Mouse (Mus musculus) spleen, adult 2 months (tissue): Measurements from ENCODE around the gene Sobp. TPM values are rescaled to one million over a fixed set of nuclear protein-coding genes. Genes with fewer than 3 reads are reported as not detected.
A peak's percentile ranks its signal among the peaks of the same experiment; 100 is the strongest.

Experiments used
- DNase-seq, 2 experiments: peaks; one replicate each; pipeline versions ENCODE4 v3.0.0 to v3.0.0-alpha.2; 2012 to 2021; ENCODE audit warnings: low spot score in 2 of 2, low read depth in 1 of 2
- H3K27ac ChIP-seq: fragments of 200-500 bp; 2 replicates; pipeline ENCODE4 v1.5.1; 2012; ENCODE audit warnings: low read length, inconsistent platforms; ENCODE audit not compliant: insufficient read depth
- H3K27me3 ChIP-seq: fragments of 200-500 bp; 2 replicates; pipeline ENCODE4 v1.6.1; 2012; ENCODE audit warnings: mild to moderate bottlenecking, moderate library complexity, low read length, inconsistent platforms; ENCODE audit not compliant: control insufficient read depth, insufficient read depth
- H3K36me3 ChIP-seq: fragments of 200-500 bp; 2 replicates; pipeline ENCODE4 v1.6.1; 2012; ENCODE audit warnings: mild to moderate bottlenecking, low read length, inconsistent platforms; ENCODE audit not compliant: control insufficient read depth, insufficient read depth
- H3K4me1 ChIP-seq: fragments of 200-500 bp; 2 replicates; pipeline ENCODE4 v1.6.1; 2011; ENCODE audit warnings: inconsistent platforms; ENCODE audit not compliant: control insufficient read depth, insufficient read depth, insufficient read length
- H3K4me3 ChIP-seq: fragments of 200-500 bp; 2 replicates; pipeline ENCODE4 v1.5.1; 2011; ENCODE audit warnings: mild to moderate bottlenecking, inconsistent platforms; ENCODE audit not compliant: insufficient read depth, insufficient read length; ENCODE audit errors: extremely low read depth
- CTCF ChIP-seq: fragments of 200-500 bp; IDR thresholded peaks from 2 replicates; pipeline ENCODE4 v1.5.1; 2011; ENCODE audit warnings: mild to moderate bottlenecking, inconsistent platforms; ENCODE audit not compliant: insufficient read depth, insufficient read length, insufficient replicate concordance; ENCODE audit errors: extremely low read depth
- POLR2A ChIP-seq: fragments of 200-500 bp; IDR thresholded peaks from 2 replicates; pipeline ENCODE4 v1.6.1; 2011; ENCODE audit warnings: low read depth, low read length, inconsistent platforms
- WGBS: fragments of 180-500 bp; shearing (Covaris S2); methylation state at CpG from one replicate; pipeline ENCODE4 v1.1.7; 2018; 5-methylcytosine and 5-hydroxymethylcytosine counted together
- polyA plus RNA-seq: library from polyadenylated mRNA; depleted of rRNA; stranded (reverse); fragments of >200 nt; gene quantifications from 2 replicates; pipeline ENCODE4 v1.2.3, GENCODE M21; 2012

Gene Sobp
- polyA plus RNA-seq, 1 experiment = 0.02 TPM

DNA sequence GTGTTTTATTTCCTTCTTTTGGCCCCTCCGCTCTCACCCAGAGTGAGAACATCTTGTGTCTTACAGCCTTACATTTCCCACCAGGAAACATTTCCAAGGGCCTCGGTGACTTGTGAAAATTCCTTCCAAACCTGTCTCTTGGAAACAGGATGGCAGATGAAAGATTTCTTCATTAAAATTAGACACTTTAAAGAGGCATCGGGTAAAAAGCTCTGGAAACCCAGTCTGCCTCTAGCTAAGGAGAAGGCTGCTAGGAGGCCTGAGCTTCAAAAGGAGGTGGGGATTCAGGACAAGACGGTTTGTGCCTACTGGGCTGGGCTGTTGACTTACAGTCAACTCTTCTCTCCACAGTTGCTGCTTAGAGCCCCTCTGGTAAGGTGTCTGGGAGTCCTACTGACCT, 200.8 kb downstream of the Sobp start:
- Histone ChIP-seq H3K36me3 (no peaks in the 10 kb centered on the region), H3K4me3 (no peak overlapping the region), H3K27ac (no peak overlapping the region), H3K4me1 (no peaks in the 10 kb centered on the region), H3K27me3 (no peaks in the 10 kb centered on the region; the same call in 1 of the 2 replicates)
- TF ChIP-seq CTCF (no peak), POLR2A (no peak)
- WGBS = 71% methylated on average over 4 of the region's 4 CpGs
- no peak for DNase-seq

DNA sequence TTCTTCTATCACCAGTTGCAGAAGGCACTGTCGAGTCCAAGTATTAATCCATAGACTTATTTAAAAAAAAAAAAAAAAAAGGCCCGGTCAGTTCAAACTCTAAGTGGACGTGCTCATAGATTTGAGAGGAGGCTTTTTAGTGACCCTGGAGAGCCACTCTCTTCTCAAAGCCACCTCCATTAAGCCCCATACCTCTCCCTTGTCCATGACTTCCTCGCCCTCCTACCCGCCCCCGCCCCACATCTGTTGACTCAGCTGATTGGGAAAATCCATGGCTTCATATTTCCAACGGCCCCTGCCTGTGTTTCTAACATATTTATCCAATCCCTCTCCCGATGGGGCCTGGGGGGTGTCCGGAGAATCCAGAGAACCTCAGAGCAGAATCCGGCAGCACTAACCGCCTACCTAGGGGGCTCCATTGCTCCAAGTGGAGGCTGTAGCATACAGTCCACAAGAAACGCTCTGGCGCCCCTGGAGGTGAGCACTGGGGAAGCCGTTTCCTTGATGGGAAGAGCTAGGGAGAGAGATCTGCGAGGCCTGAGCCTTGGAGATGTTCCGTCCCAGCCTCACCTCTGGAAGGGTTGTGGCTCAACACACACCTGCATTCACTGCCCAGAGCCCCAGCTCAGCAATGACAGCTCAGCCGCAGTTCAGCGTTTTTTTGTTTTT, 201.7 kb downstream of the Sobp start:
- Histone ChIP-seq H3K4me3 (no peak overlapping the region), H3K36me3 (no peaks in the 10 kb centered on the region), H3K27me3 (peaks cover 2% of the 10 kb centered on the region; the same call in 1 of the 2 replicates), H3K4me1 (no peaks in the 10 kb centered on the region), H3K27ac (no peak overlapping the region)
- 44% methylated on average over 18 of the region's 18 CpGs for WGBS
- DNase-seq = peak in 1 of 2 experiments; percentile 33
- TF ChIP-seq POLR2A (no peak), CTCF (peak; percentile 34; the same call in 1 of the 2 replicates)

- Histone ChIP-seq H3K4me3 (no peak overlapping the region), H3K27ac (no peak overlapping the region), H3K4me1 (no peaks in the 10 kb centered on the region), H3K36me3 (no peaks in the 10 kb centered on the region), H3K27me3 (peaks cover 2% of the 10 kb centered on the region; the same call in 1 of the 2 replicates)
- 69% methylated on average over 2 of the region's 2 CpGs for WGBS
- TF ChIP-seq POLR2A (no peak), CTCF (no peak)
- no peak for DNase-seq
Observed at GRCm38 (mm10) chr10:42968332-42968731, 206.0 kb downstream of the Sobp start.

- no peak overlapping the region; the same call in 1 of the 2 replicates for H3K27ac ChIP-seq
- no peaks in the 10 kb centered on the region for H3K27me3 ChIP-seq
- no peak for DNase-seq
- no peak for TF ChIP-seq POLR2A
- TF ChIP-seq CTCF = no peak
- H3K36me3 ChIP-seq = no peaks in the 10 kb centered on the region
- H3K4me3 ChIP-seq = no peak overlapping the region
- H3K4me1 ChIP-seq = peaks cover 6% of the 10 kb centered on the region; the same call in 1 of the 2 replicates
- 83% methylated on average over 2 of the region's 2 CpGs for WGBS
Observed at GRCm38 (mm10) chr10:42963061-42963460, 211.3 kb downstream of the Sobp start.

DNA sequence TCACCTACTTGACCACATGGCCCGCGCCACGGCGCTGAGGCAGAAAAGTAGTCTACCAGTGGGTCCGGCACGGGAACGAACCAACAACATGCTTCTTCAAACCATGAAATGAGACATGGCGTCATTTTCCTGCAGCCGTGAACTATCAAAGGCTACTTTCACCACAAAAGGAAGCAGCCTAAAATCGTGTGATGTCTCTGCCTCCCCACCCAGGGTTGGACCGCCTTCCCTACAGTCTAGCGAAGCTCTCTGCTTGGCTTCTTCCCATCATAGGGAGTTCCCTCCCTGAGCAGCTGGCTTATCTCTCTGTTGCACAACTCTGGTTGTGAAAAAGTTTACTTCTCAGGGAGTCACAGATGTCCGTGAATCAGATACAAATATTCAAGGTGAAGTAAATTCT, 211.7 kb downstream of the Sobp start:
- Histone ChIP-seq H3K36me3 (peaks cover 2% of the 10 kb centered on the region; the same call in 1 of the 2 replicates), H3K4me3 (peak overlapping the region; percentile 55), H3K27me3 (no peaks in the 10 kb centered on the region), H3K27ac (peak overlapping the region; percentile 78), H3K4me1 (peaks cover 6% of the 10 kb centered on the region; the same call in 1 of the 2 replicates)
- WGBS = 36% methylated on average over 13 of the region's 13 CpGs
- no peak for TF ChIP-seq POLR2A
- TF ChIP-seq CTCF = no peak
- DNase-seq = peak in 1 of 2 experiments; percentile 27

GRCm38 (mm10) chr10:42962181-42962601, 212.1 kb downstream of the Sobp start:
- peak overlapping the region; percentile 78 for H3K27ac ChIP-seq
- peak in 1 of 2 experiments; percentile 25 for DNase-seq
- WGBS = 13% methylated on average over 6 of the region's 6 CpGs
- H3K4me1 ChIP-seq = peaks cover 6% of the 10 kb centered on the region; the same call in 1 of the 2 replicates
- H3K27me3 ChIP-seq = no peaks in the 10 kb centered on the region
- H3K4me3 ChIP-seq = peak overlapping the region; percentile 55
- peaks cover 3% of the 10 kb centered on the region; the same call in 1 of the 2 replicates for H3K36me3 ChIP-seq
- TF ChIP-seq POLR2A (no peak), CTCF (no peak)

DNA sequence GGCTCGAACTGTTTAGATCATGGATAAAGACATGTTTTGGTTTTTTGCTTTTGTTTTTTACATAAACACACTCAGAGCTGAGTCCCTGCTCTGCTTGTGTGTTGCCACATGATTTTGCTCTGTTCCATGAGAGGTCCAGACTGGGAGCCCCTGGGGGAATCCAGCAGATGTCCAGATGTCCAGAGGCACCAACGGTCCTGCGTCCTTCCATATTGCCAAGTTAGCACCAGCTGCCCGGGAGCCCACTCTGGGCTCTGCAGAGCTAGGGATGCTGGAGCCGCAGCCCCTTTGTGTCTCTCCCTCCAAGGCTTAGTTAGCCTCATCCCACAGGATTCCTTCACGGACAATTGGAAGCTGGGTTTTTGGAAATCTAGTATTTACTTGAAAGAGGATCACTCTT, 212.6 kb downstream of the Sobp start:
- WGBS = 82% methylated on average over 6 of the region's 6 CpGs
- DNase-seq = no peak
- TF ChIP-seq POLR2A = no peak
- no peak for TF ChIP-seq CTCF

More for the DNA sequence above, 212.6 kb downstream of the Sobp start:
- no peak overlapping the region; the same call in 1 of the 2 replicates for H3K27ac ChIP-seq
- peaks cover 6% of the 10 kb centered on the region; the same call in 1 of the 2 replicates for H3K4me1 ChIP-seq
- no peak overlapping the region for H3K4me3 ChIP-seq
- no peaks in the 10 kb centered on the region for H3K27me3 ChIP-seq
- peaks cover 3% of the 10 kb centered on the region; the same call in 1 of the 2 replicates for H3K36me3 ChIP-seq
